Mouse (Mus musculus) megakaryocyte progenitor cell, adult 5-6 weeks (primary cell): ENCODE data around the gene Cep152. TPM values are rescaled to one million over a fixed set of nuclear protein-coding genes. Genes with fewer than 3 reads are reported as not detected.

Experiments
- ATAC-seq: replicated peaks from 2 replicates; pipeline ENCODE4 v1.8.0; 2016; ENCODE audit warnings: mild to moderate bottlenecking, moderate TSS enrichment, inconsistent platforms; ENCODE audit not compliant: poor library complexity
- total RNA-seq, 2 experiments: library from RNA; stranded (forward) in 1 of 2; stranded (reverse) in 1 of 2; fragments of 157-497, 149-512 nt in 1 of 2; fragments of 200-1000 nt in 1 of 2; gene quantifications; 2 replicates each; pipeline versions ENCODE4 v1.2.3 to v1.2.4; 2015 to 2017

Gene Cep152
- 6.4 and 7.1 TPM in 2 replicates for total RNA-seq (2015)
- total RNA-seq (2017) = 19.3 and 20.6 TPM in 2 replicates

DNA sequence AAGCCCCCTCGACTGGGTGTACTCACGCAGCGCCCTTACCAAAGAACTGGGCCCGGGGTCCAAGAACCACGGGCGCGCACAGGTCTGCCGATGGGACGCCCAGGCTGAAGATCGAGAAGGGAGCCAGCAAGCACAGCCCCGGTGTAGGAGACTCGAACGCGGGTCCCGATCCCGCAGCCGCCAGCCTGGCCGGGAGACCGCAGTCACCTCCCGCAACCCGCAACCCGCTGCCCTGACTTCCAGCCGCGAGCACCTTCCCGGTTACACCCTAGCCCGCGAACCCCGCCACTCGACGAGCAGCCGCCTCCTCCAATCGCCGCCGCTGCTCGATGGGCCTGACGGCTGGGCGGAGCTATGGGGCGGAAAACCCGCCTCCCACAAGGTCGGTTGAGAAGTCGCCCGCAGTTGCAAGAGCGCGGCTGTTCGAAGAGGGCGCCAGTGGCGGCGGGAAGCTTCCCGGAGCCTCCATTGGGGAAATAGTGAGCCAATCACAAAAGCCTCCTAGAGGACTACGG, at the start of gene Cep152:
TSS of gene Cep152 (minus strand) at position 277 of the 515 bp plus-strand sequence.
- ATAC-seq = peak; percentile 96

DNA sequence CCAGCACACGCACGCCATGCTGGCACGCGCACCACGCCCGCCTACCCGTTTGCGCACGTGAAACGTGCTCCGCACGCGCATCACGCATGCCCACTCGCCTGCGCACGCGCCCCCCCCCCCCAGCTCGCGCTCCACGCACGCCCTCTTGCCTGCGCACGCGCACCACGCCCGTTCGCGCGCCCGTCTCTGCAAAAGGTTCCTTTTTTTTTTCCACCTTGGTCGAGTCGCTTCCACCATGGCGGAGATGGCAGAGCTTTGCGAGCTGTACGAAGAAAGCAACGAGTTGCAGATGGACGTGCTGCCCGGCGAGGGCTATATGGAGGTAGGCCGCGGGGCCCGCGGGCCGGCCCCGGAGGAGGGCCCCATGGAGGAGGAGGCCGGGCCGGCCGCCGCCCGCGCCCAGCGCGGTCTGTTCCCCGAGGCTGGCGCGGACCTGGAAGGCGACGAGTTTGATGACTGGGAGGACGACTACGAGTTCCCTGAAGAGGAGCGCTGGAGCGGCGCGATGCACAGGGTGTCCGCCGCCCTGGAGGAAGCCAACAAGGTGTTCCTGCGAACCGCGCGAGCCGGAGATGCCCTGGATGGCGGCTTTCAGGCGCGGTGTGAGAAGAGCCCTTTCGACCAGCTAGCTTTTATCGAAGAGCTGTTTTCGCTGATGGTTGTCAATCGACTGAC, 48.2 kb upstream of the Cep152 start, which contains the start of gene Eid1:
TSS of gene Eid1 (plus strand) at position 139 of the 675 bp plus-strand sequence.
- ATAC-seq = peak; percentile 89

GRCm38 (mm10) chr2:125672568-125672956, 47.6 kb upstream of the Cep152 start:
- 0 out of 2 replicates have a peak, but pooled peaks have one; percentile 6 for ATAC-seq

- ATAC-seq = 0 out of 2 replicates have a peak, but pooled peaks have one; percentile 24
These were observed 45.9 kb upstream of the Cep152 start for GRCm38 (mm10) chr2:125670846-125671245.

GRCm38 (mm10) chr2:125667721-125668120, 42.8 kb upstream of the Cep152 start:
- ATAC-seq = no peak

DNA sequence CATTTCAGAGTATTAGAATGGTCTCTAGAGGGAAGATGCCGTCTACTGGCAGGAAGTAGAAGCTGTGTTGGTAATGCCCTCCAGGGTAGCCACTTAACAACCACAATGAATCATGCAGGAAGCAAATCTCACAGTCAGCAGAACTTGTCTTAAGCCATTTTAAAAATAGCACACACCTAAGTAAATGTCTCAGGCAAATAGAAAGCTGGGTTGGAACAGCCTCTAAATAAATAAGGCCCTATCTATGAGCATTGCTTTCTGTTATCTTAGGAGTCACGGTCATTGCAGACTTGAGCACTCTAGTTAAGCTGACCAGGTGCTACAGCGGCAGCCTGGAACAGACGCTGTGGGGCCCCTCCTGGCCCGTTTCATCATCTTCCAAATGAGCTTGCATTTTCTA, 42.3 kb upstream of the Cep152 start:
- peak; percentile 66 for ATAC-seq

GRCm38 (mm10) chr2:125666668-125667067, 41.8 kb upstream of the Cep152 start:
- peak; percentile 65 for ATAC-seq

DNA sequence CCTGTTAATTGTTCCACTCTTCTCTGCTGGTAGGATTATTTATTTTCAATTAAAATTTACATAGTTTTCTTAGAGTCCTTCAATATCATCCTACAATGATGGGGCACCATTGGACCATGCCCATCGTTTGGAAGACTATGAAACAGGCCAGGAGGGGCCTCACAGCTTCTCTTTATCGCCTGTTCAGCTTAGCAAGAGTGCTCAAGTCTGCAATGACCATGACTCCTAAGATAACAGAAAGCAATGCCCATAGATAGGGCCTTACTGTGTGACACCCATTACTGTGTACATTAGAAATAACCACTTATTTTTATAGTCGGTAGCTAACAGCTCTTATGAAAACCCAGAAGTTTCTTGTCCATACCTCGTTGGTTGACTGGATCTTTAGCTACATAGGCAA, 41.0 kb upstream of the Cep152 start:
- ATAC-seq = peak; percentile 18; the same call in 1 of the 2 replicates

GRCm38 (mm10) chr2:125665213-125665612, 40.3 kb upstream of the Cep152 start:
- ATAC-seq = no peak

GRCm38 (mm10) chr2:125662517-125662916, 37.6 kb upstream of the Cep152 start:
- ATAC-seq = no peak

DNA sequence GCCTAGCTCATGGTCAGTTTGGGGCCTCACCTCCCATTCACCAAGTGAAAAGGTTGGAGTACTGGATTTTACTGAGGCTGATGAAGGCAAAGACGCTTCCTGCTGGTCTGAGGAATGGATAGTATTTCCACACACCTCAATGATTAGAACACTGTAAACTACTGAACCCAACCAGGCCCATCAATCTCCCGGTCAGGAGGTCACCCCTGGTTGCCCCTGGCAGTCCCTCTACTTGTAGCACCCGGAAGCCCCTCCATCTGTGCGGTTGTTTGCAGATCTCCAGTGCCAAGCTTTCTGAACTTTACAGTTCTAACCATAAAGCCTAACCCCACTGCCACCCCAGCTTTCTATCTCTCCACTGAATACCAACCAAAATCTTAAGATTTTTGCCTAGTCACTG, 36.2 kb upstream of the Cep152 start:
- ATAC-seq = no peak

DNA sequence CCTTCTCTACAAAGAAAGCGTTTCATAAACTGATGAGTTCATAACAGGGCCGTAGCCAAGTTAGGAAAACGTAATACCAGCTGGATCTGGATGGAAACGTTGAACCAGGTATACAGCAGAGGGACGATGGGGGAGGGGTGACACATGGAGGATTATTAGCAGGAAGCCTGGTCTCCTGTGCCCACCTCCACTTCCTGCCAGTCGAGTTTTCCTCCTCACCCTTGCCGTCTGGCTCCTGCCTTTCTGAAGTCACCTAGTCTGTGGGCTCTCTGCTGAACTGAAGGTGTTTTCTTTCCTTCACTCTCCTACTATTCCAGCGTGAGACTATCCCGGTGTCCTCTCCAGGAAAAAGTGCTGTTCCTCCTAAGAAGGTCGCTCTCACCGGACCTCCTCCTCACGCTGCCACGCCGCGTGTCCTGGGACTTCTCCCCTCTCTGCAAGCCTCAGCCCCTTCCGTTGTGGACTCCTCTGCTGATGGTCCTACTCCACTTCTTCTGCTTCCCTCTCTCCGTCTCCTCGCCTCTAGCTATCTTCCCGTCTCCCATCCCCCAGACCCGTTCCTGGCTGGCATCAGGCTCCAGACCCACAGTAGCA, 35.7 kb upstream of the Cep152 start:
- no peak for ATAC-seq

DNA sequence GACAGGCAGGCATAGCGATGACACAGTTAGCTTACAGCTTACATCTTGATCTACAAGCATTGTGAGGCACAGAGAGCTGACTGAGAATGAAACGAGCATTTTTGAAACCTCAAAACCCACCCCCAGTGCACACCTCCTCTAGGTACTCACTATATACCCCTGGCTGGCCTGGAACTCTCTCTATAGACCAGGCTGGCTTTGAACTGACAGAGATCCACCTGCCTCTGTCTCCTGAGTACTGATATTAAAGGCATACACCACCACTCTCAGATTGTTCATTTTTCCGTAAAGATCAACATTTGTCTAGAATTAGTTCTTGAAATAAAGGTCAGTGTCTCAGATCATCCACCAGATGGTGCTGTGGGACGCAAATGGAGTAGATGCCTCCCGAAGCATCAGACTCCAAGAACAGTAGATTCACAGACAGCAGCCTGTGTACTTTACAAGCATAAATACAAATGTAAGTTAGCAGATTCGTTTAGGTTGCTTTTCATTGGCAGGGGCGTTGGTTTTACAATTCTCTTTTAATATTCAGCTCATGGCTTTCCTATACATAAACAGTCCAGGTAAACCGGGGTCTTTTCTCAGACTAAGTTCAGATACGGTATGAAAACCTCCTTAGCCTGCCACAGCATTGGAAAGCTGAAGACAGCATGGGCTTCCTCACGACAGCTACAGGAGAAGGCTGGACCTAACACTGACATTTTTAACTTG, 35.1 kb upstream of the Cep152 start:
- ATAC-seq = peak; percentile 96

GRCm38 (mm10) chr2:125655391-125655790, 30.5 kb upstream of the Cep152 start:
- no peak for ATAC-seq

- ATAC-seq = no peak
These were observed 28.4 kb upstream of the Cep152 start for GRCm38 (mm10) chr2:125653286-125653685.

- ATAC-seq = no peak
These were observed 26.6 kb upstream of the Cep152 start for GRCm38 (mm10) chr2:125651563-125651962.

GRCm38 (mm10) chr2:125650742-125651352, 25.9 kb upstream of the Cep152 start:
- ATAC-seq = no peak

- ATAC-seq = no peak
These were observed 25.1 kb upstream of the Cep152 start for GRCm38 (mm10) chr2:125650038-125650437.

DNA sequence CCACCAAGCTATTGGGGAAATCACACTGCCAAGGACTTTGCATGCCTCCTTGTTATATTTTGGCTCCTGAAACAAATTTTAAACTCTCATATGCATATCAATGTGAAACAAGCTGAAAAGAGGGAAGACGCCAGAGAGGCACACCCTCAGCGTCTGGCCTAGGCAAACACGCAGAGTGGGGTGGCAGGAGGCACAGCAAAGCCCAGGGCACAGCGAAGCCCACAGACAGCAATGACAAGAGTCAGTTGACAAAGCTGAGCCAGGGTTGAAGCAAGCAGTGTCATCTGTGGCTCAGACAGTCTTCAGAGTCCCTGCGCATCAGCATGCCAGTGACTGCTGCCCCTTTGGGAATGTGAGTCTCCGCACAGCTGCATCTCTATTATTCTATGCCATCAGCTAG, 20.0 kb upstream of the Cep152 start:
- no peak for ATAC-seq

- ATAC-seq = no peak
These were observed 12.4 kb upstream of the Cep152 start for GRCm38 (mm10) chr2:125637331-125637730.

- ATAC-seq = no peak
These were observed 5.1 kb upstream of the Cep152 start for GRCm38 (mm10) chr2:125630010-125630409.
